Mouse (Mus musculus) C2C12 (cell line): ENCODE measurements at regions not wholly inside any gene's neighbourhood (a gene's known extent, or its start where the extent isn't known, plus 50 kb on each side); places are given as distances from the start of the nearest gene placed in this dataset.

Experiments used
- CTCF ChIP-seq: IDR thresholded peaks from one replicate; pipeline ENCODE4 v1.5.1; 2011; ENCODE audit not compliant: control insufficient read depth, insufficient read depth, insufficient read length
- MAX ChIP-seq: IDR thresholded peaks from one replicate; pipeline ENCODE4 v1.6.1; 2011; ENCODE audit warnings: mild to moderate bottlenecking, control low read depth
- USF1 ChIP-seq: IDR thresholded peaks from one replicate; pipeline ENCODE4 v1.6.1; 2011; ENCODE audit warnings: low read depth, mild to moderate bottlenecking, control low read depth, moderate library complexity

DNA sequence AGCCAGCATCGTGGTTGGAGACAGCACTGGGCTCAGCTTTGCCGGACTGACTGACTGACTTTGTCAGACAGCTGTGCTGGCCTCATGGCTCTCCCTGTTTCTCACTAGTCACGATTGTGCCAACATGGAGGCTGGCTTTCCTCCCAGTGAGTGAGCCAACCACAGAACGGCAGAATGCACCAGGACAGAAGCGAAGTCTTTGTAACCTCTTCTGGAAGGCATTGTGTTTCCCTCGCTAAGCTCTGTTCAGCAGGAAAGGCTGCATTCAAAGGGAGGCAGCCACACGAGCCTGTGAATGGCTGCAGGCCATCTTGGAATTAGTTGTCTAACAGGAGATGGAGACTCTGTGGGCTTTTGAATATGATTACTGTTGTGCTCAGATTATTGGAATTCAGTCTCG is 178.3 kb downstream of the Gpat3 start:
- TF ChIP-seq CTCF (no peak), MAX (no peak), USF1 (no peak)
